Mouse (Mus musculus): ENCODE measurements around the gene Amz2. TPM values are rescaled to one million over a fixed set of nuclear protein-coding genes. Genes with fewer than 3 reads are reported as not detected.
A peak's percentile ranks its signal among the peaks of the same experiment; 100 is the strongest.

The Amz2 gene
- total RNA-seq (2021): 100 to 1,000 TPM; 104 to 111 TPM
- long read RNA-seq, transcript Amz2-202 (9 exons, 2,816 nt): major isoform, 18 of 34 reads
- long read RNA-seq, partial matches to known transcripts: 3 of 34 reads
- long read RNA-seq, other reads (novel, unspliced or antisense): 11 of 34 reads

- peak; percentile 98 to 99 for DNase-seq (ENCODE audit: low spot score in 2 of 2)
Measured at GRCm38 (mm10) chr11:109425392-109426271, at the start of gene Amz2. Gene Amz2 (plus strand): TSS chr11:109425946.

GRCm38 (mm10) chr11:109376484-109377143, 49.1 kb upstream of the Amz2 start:
- no peak for DNase-seq (ENCODE audit: low spot score in 2 of 2)

- no peak for DNase-seq (ENCODE audit: low spot score in 2 of 2)
Measured at GRCm38 (mm10) chr11:109377477-109377876, 48.3 kb upstream of the Amz2 start.

- no peak for DNase-seq (ENCODE audit: low spot score in 2 of 2)
Measured at GRCm38 (mm10) chr11:109378051-109378450, 47.7 kb upstream of the Amz2 start.

- DNase-seq (ENCODE audit: low spot score in 2 of 2): no peak
Measured at GRCm38 (mm10) chr11:109380662-109381061, 45.1 kb upstream of the Amz2 start.

GRCm38 (mm10) chr11:109385296-109385695, 40.5 kb upstream of the Amz2 start:
- no peak for DNase-seq (ENCODE audit: low spot score in 2 of 2)

- no peak for DNase-seq (ENCODE audit: low spot score in 2 of 2)
Measured at GRCm38 (mm10) chr11:109389046-109389445, 36.7 kb upstream of the Amz2 start.

GRCm38 (mm10) chr11:109391200-109391599, 34.5 kb upstream of the Amz2 start:
- no peak for DNase-seq (ENCODE audit: low spot score in 2 of 2)

GRCm38 (mm10) chr11:109391760-109392159, 34.0 kb upstream of the Amz2 start:
- DNase-seq (ENCODE audit: low spot score in 2 of 2): no peak

- DNase-seq (ENCODE audit: low spot score in 2 of 2): no peak
Measured at GRCm38 (mm10) chr11:109392601-109393000, 33.1 kb upstream of the Amz2 start.

- DNase-seq (ENCODE audit: low spot score in 2 of 2): no peak
Measured at GRCm38 (mm10) chr11:109394758-109395157, 31.0 kb upstream of the Amz2 start.

GRCm38 (mm10) chr11:109395291-109395690, 30.5 kb upstream of the Amz2 start:
- no peak for DNase-seq (ENCODE audit: low spot score in 2 of 2)

GRCm38 (mm10) chr11:109406431-109406830, 19.3 kb upstream of the Amz2 start:
- DNase-seq (ENCODE audit: low spot score in 2 of 2): no peak

GRCm38 (mm10) chr11:109410197-109410980, 15.4 kb upstream of the Amz2 start:
- DNase-seq (ENCODE audit: low spot score in 2 of 2): no peak

GRCm38 (mm10) chr11:109413617-109414016, 12.1 kb upstream of the Amz2 start, which contains the start of gene 9930022D16Rik:
Gene 9930022D16Rik (plus strand): TSS chr11:109413917.
- DNase-seq (ENCODE audit: low spot score in 2 of 2): no peak

- no peak for DNase-seq (ENCODE audit: low spot score in 2 of 2)
Measured at GRCm38 (mm10) chr11:109414802-109415201, 10.9 kb upstream of the Amz2 start.

GRCm38 (mm10) chr11:109416709-109417420, 8.9 kb upstream of the Amz2 start:
- DNase-seq (ENCODE audit: low spot score in 2 of 2): no peak

GRCm38 (mm10) chr11:109417472-109418040, 8.2 kb upstream of the Amz2 start:
- no peak for DNase-seq (ENCODE audit: low spot score in 2 of 2)

GRCm38 (mm10) chr11:109419461-109419860, 6.3 kb upstream of the Amz2 start:
- no peak for DNase-seq (ENCODE audit: low spot score in 2 of 2)

GRCm38 (mm10) chr11:109419961-109420566, 5.7 kb upstream of the Amz2 start:
- no peak for DNase-seq (ENCODE audit: low spot score in 2 of 2)
